Mouse (Mus musculus) adrenal gland, postnatal 10 days (tissue): ENCODE results near the gene Unc119. TPM values are rescaled to one million over a fixed set of nuclear protein-coding genes. Genes with fewer than 3 reads are reported as not detected.
A peak's percentile ranks its signal among the peaks of the same experiment; 100 is the strongest.

Experiments
- DNase-seq: peaks from one replicate; pipeline ENCODE4 v3.0.0; 2021; ENCODE audit warnings: mixed read lengths
- total RNA-seq, 2 experiments: library from RNA; stranded (reverse); gene quantifications; 2 replicates each; pipeline ENCODE4 v1.2.3; 2021

Gene Unc119
- total RNA-seq, 2 experiments from 2014 or later, result 36.1 to 42.5 TPM

GRCm38 (mm10) chr11:78371711-78372110 is 28.4 kb downstream of the Unc119 start:
- DNase-seq, result no peak

DNA sequence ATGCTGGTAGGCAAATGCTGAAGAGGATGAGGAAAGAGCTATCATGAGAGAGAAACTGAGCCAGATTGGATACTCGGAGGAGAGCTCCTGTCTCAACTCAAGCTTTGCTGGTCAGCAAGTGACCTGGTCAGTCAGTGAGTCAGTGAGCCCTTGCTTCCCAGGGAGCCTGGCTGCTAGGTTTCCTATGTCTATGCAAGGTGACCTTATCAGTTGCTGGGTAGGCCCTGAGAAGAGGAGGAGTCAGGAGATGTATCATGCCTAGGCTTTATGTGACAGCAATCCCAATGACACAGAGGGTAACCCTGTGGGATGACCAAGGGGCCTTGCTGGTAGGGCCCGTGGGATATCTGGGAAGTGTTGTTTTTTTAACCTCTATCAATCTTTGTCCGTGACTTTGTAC is 28.9 kb downstream of the Unc119 start:
- peak; percentile 48 for DNase-seq

- peak; percentile 82 for DNase-seq
Measured at GRCm38 (mm10) chr11:78372610-78373009, 29.3 kb downstream of the Unc119 start.

- DNase-seq, result no peak
Measured at GRCm38 (mm10) chr11:78374147-78374546, 30.9 kb downstream of the Unc119 start.

- no peak for DNase-seq
Measured at GRCm38 (mm10) chr11:78377549-78378159, 34.4 kb downstream of the Unc119 start.

DNA sequence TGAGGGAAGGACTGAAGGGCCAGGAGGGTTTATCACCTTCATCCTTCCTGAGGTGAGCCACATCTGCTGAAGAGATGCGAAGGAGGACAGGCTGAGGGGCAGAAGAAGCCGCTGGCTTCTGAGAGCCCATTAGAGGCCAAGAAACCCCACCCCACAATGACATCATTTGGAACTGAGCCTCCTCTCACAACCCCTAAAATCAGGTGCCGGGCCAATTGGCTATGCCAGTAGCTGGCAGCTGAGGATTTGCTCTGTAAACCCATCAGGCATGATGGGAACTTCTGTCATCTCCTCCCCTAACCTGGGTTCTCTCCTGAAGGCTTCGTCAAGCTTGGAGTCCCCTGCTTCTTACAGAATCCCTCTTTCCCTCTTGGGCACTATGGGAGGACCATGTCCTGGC is 37.1 kb downstream of the Unc119 start:
- no peak for DNase-seq

DNA sequence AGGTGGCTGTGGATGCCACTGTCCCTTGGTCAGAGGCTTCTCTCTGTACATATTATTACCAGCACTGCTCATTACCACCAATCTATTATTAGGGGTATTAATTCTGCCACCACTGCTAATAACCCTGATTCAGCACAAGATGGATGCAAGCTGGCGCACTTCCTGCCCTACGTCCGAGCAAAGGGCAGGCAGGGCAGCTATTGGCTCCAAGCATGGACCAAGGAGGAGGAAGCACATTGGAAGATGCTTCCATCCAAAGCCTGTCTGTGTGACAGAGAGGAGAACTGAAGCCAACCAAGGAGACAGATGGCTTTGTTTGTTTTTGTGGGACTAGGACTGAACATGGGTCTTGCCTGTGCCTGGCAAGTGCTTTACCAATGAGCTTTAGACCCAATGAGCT is 37.7 kb downstream of the Unc119 start:
- no peak for DNase-seq

GRCm38 (mm10) chr11:78382286-78382685 is 39.0 kb downstream of the Unc119 start:
- no peak for DNase-seq

- no peak for DNase-seq
Measured at GRCm38 (mm10) chr11:78382701-78383100, 39.4 kb downstream of the Unc119 start.

DNA sequence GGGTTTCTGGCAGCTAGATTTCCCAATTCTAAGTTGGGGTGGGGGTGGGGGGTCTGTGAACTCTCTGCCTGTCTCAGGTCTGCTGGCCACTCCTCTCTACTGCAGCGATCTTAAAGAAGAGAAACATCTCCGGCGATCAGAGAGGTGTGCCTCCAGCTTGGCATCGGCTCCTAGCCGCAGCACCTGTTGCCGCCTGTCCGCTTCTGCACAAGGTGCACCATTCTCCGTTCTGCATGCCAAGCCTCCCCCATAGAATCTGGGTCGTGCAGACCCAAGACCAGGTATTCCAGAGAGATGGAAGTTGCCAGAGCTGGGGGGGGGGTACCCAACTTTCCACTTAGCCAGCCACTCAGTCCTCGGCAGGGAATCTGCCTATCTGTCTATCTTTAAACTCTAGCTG is 42.5 kb downstream of the Unc119 start:
- DNase-seq, result no peak

GRCm38 (mm10) chr11:78386508-78387043 is 43.3 kb downstream of the Unc119 start, which contains the start of gene Foxn1:
Foxn1 (minus strand) TSS chr11:78386558.
- DNase-seq, result no peak

GRCm38 (mm10) chr11:78392728-78393127 is 49.4 kb downstream of the Unc119 start:
- DNase-seq, result no peak

- no peak for DNase-seq
Measured at GRCm38 (mm10) chr11:78396950-78397349, 53.7 kb downstream of the Unc119 start.

DNA sequence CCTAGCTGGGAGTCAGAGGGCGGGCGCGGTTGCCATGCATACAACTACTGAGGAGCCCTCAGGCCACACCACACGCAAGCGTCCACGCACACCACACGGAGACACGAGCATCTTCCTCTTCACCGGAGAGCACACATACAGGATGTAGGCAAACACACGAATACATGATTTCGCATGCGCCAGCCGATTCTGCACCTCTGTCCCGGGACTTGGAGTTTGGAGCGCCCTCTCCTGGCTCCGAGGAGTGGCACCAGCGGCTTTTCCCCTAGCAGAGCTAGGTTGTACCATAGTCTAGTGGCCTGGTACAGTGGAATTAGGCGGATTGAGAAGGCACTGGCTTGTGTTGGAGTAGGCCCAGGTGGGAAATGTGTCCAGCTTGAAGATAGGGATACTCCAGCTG is 54.1 kb downstream of the Unc119 start:
- peak; percentile 86 for DNase-seq

- no peak for DNase-seq
Measured at GRCm38 (mm10) chr11:78398212-78398611, 54.9 kb downstream of the Unc119 start.

Other genes with a start within 250 kb of the Unc119 start
- 10 to 100 TPM; 14.7 to 15.3 TPM for gene Fam222b, start 248.8 kb upstream of the Unc119 start, total RNA-seq
- 10 to 100 TPM; 52.2 to 53.0 TPM for gene Traf4, start 177.9 kb upstream of the Unc119 start, total RNA-seq
- 10 to 100 TPM in 1 of 2 experiments, 1 to 10 TPM in 1; 8.6 to 10.9 TPM for gene Nek8, start 166.8 kb upstream of the Unc119 start, total RNA-seq
- 10 to 100 TPM; 34.4 to 45.6 TPM for gene Tlcd1, start 166.8 kb upstream of the Unc119 start, total RNA-seq
- gene Rpl23a, start 159.9 kb upstream of the Unc119 start, total RNA-seq, result 1,000 to 10,000 TPM; 1,780 to 1,853 TPM
- 100 to 1,000 TPM in 1 of 2 experiments, 10 to 100 TPM in 1; 93.0 to 100 TPM for gene Rab34, start 155.1 kb upstream of the Unc119 start, total RNA-seq
- gene Proca1, start 150.1 kb upstream of the Unc119 start, total RNA-seq, result 10 to 100 TPM; 14.8 to 18.1 TPM
- 10 to 100 TPM; 67.9 to 68.2 TPM for gene Sdf2, start 97.7 kb upstream of the Unc119 start, total RNA-seq
- 10 to 100 TPM; 46.9 to 50.9 TPM for gene Supt6, start 97.5 kb upstream of the Unc119 start, total RNA-seq
- gene 2610507B11Rik, start 81.7 kb upstream of the Unc119 start, total RNA-seq, result 100 to 1,000 TPM; 138 to 184 TPM
- gene BC030499, start 52.6 kb upstream of the Unc119 start, total RNA-seq, result 1 to 10 TPM in 1 of 2 experiments, under 1 TPM in 1; 0.57 to 2.2 TPM
- 10 to 100 TPM; 11.2 to 16.1 TPM for gene Spag5, start 42.0 kb upstream of the Unc119 start, total RNA-seq
- gene Aldoc, start 20.5 kb upstream of the Unc119 start, total RNA-seq, result 1 to 10 TPM; 8.3 to 8.6 TPM
- gene Pigs, start 15.1 kb upstream of the Unc119 start, total RNA-seq, result 10 to 100 TPM; 40.1 to 40.3 TPM
- gene Foxn1, start 43.1 kb downstream of the Unc119 start, total RNA-seq, result under 1 TPM in 1 of 2 experiments, not detected in 1; 0.09 TPM
- gene Slc13a2, start 78.7 kb downstream of the Unc119 start, total RNA-seq, result not detected
- gene Slc46a1, start 122.2 kb downstream of the Unc119 start, total RNA-seq, result 10 to 100 TPM; 13.2 to 14.8 TPM
- 1 to 10 TPM; 3.2 to 5.5 TPM for gene Sarm1, start 154.3 kb downstream of the Unc119 start, total RNA-seq
- gene Vtn, start 155.6 kb downstream of the Unc119 start, total RNA-seq, result 100 to 1,000 TPM; 229 to 546 TPM
- not detected for gene Sebox, start 160.0 kb downstream of the Unc119 start, total RNA-seq
- gene Tmem199, start 168.7 kb downstream of the Unc119 start, total RNA-seq, result 10 to 100 TPM; 21.3 to 25.1 TPM
- gene Poldip2, start 168.7 kb downstream of the Unc119 start, total RNA-seq, result 100 to 1,000 TPM; 188 to 199 TPM
- gene Tnfaip1, start 192.8 kb downstream of the Unc119 start, total RNA-seq, result 10 to 100 TPM; 52.2 to 55.1 TPM
- 10 to 100 TPM; 69.1 to 71.5 TPM for gene Ift20, start 192.9 kb downstream of the Unc119 start, total RNA-seq
- gene Tmem97, start 207.3 kb downstream of the Unc119 start, total RNA-seq, result 10 to 100 TPM; 39.1 to 40.9 TPM